Mouse (Mus musculus): Measurements from ENCODE around the gene Slc13a3. TPM values are rescaled to one million over a fixed set of nuclear protein-coding genes. Genes with fewer than 3 reads are reported as not detected.

Slc13a3 gene
- polyA plus RNA-seq, 1 experiment from 2014 or later = 0.29 TPM

- Histone ChIP-seq H3K36me3 (ENCODE audit: control insufficient read depth, insufficient read depth, low read length) (no peaks in the 10 kb centered on the region), H3K27ac (ENCODE audit: low read depth, low read length) (peak overlapping the region; percentile 35; the same call in 1 of the 2 replicates), H3K9ac (ENCODE audit: low read depth, low read length) (no peak overlapping the region), H3K27me3 (ENCODE audit: control insufficient read depth, insufficient read depth, low read length) (no peaks in the 10 kb centered on the region), H3K4me2 (peak overlapping the region; percentile 22; the same call in 1 of the 2 replicates), H3K4me1 (ENCODE audit: control insufficient read depth, insufficient read depth, low read length) (peaks cover 13% of the 10 kb centered on the region; the same call in 1 of the 2 replicates), H3K4me3 (ENCODE audit: low read depth, low read length) (no peak overlapping the region), H3K9me3 (replicated peaks; ENCODE audit: control insufficient read depth, low read length) (no peaks in the 10 kb centered on the region)
- 48% methylated on average over 20 of the region's 20 CpGs for WGBS (ENCODE audit: insufficient replicate concordance)
- no peak for ATAC-seq (replicated peaks; ENCODE audit: insufficient number of reproducible peaks, low FRiP score, low TSS enrichment)
Observed at GRCm38 (mm10) chr2:165396831-165397501, 76.1 kb downstream of the Slc13a3 start.

GRCm38 (mm10) chr2:165392156-165392555, 80.9 kb downstream of the Slc13a3 start:
- Histone ChIP-seq H3K4me1 (ENCODE audit: control insufficient read depth, insufficient read depth, low read length) (peaks cover 4% of the 10 kb centered on the region), H3K4me2 (no peak overlapping the region), H3K9ac (ENCODE audit: low read depth, low read length) (no peak overlapping the region), H3K36me3 (ENCODE audit: control insufficient read depth, insufficient read depth, low read length) (no peaks in the 10 kb centered on the region), H3K4me3 (ENCODE audit: low read depth, low read length) (no peak overlapping the region), H3K27me3 (ENCODE audit: control insufficient read depth, insufficient read depth, low read length) (no peaks in the 10 kb centered on the region), H3K9me3 (replicated peaks; ENCODE audit: control insufficient read depth, low read length) (no peaks in the 10 kb centered on the region), H3K27ac (ENCODE audit: low read depth, low read length) (no peak overlapping the region)
- ATAC-seq (replicated peaks; ENCODE audit: insufficient number of reproducible peaks, low FRiP score, low TSS enrichment) = no peak
- WGBS (ENCODE audit: insufficient replicate concordance) = 85% methylated on average over 4 of the region's 4 CpGs

- Histone ChIP-seq H3K27ac (ENCODE audit: low read depth, low read length) (no peak overlapping the region), H3K27me3 (ENCODE audit: control insufficient read depth, insufficient read depth, low read length) (no peaks in the 10 kb centered on the region), H3K9ac (ENCODE audit: low read depth, low read length) (no peak overlapping the region), H3K9me3 (replicated peaks; ENCODE audit: control insufficient read depth, low read length) (no peaks in the 10 kb centered on the region), H3K4me3 (ENCODE audit: low read depth, low read length) (no peak overlapping the region), H3K4me1 (ENCODE audit: control insufficient read depth, insufficient read depth, low read length) (peaks cover 7% of the 10 kb centered on the region), H3K4me2 (no peak overlapping the region), H3K36me3 (ENCODE audit: control insufficient read depth, insufficient read depth, low read length) (peaks cover 3% of the 10 kb centered on the region; the same call in 1 of the 2 replicates)
- no peak for ATAC-seq (replicated peaks; ENCODE audit: insufficient number of reproducible peaks, low FRiP score, low TSS enrichment)
- 16% methylated on average over 8 of the region's 8 CpGs for WGBS (ENCODE audit: insufficient replicate concordance)
Observed at GRCm38 (mm10) chr2:165391561-165391960, 81.5 kb downstream of the Slc13a3 start.

- Histone ChIP-seq H3K27me3 (ENCODE audit: control insufficient read depth, insufficient read depth, low read length) (no peaks in the 10 kb centered on the region), H3K9ac (ENCODE audit: low read depth, low read length) (no peak overlapping the region), H3K9me3 (replicated peaks; ENCODE audit: control insufficient read depth, low read length) (no peaks in the 10 kb centered on the region), H3K4me1 (ENCODE audit: control insufficient read depth, insufficient read depth, low read length) (peaks cover 12% of the 10 kb centered on the region), H3K27ac (ENCODE audit: low read depth, low read length) (no peak overlapping the region), H3K36me3 (ENCODE audit: control insufficient read depth, insufficient read depth, low read length) (peaks cover 18% of the 10 kb centered on the region), H3K4me2 (no peak overlapping the region), H3K4me3 (ENCODE audit: low read depth, low read length) (no peak overlapping the region)
- WGBS (ENCODE audit: insufficient replicate concordance) = 74% methylated on average over 6 of the region's 6 CpGs
- ATAC-seq (replicated peaks; ENCODE audit: insufficient number of reproducible peaks, low FRiP score, low TSS enrichment) = no peak
Observed at GRCm38 (mm10) chr2:165389299-165389952, 83.6 kb downstream of the Slc13a3 start.

DNA sequence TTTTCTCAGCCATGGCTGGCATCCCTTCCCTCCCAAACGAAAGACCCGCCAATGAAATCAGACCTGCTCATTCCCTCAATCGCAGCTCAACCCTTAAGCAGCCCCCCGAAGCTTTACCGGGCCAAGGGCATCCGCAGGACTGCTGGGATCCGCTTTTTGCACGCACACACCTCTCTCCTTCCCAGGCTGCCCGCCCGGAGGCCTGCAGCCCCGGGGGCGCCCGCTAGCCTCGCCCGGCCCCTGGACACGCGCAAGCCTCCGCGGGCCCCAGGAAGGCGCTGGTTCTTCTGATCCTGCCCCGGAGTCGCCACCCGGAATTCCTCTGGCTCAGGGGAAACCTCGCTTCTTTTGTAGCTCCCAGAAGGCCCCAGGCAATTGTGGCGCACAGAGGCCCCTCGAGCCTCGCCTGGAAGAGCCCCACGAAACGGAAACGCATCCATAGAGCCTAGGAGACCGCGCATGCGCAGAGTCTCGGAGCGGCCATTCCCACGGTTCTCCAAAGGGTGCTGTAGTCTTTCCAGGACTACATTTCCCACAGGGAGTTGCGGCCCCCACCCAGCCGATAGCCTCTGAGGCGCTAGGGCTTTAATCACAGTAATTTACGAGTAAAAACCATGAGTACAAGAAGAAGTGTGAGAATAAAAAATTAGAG, 85.1 kb downstream of the Slc13a3 start, which contains the start of gene Zfp334:
TSS of gene Zfp334 (minus strand) at position 416 of the 652 bp plus-strand sequence.
- H3K4me2 ChIP-seq = peak within 1 kb of the TSS; percentile 78
- peaks cover 33% of the 10 kb centered on the region for H3K36me3 ChIP-seq (ENCODE audit: control insufficient read depth, insufficient read depth, low read length)
- peak within 1 kb of the TSS; percentile 94 for H3K9ac ChIP-seq (ENCODE audit: low read depth, low read length)
- no peaks in the 10 kb centered on the region for H3K9me3 ChIP-seq (replicated peaks; ENCODE audit: control insufficient read depth, low read length)
- WGBS (ENCODE audit: insufficient replicate concordance) = under 1% methylated on average over 40 of the region's 40 CpGs
- peak; percentile 87 for ATAC-seq (replicated peaks; ENCODE audit: insufficient number of reproducible peaks, low FRiP score, low TSS enrichment)
- peak within 1 kb of the TSS; percentile 76 for H3K4me3 ChIP-seq (ENCODE audit: low read depth, low read length)
- no peaks in the 10 kb centered on the region for H3K27me3 ChIP-seq (ENCODE audit: control insufficient read depth, insufficient read depth, low read length)
- peak within 1 kb of the TSS; percentile 89 for H3K27ac ChIP-seq (ENCODE audit: low read depth, low read length)
- H3K4me1 ChIP-seq (ENCODE audit: control insufficient read depth, insufficient read depth, low read length) = peaks cover 12% of the 10 kb centered on the region

GRCm38 (mm10) chr2:165387370-165387769, 85.7 kb downstream of the Slc13a3 start:
- Histone ChIP-seq H3K4me3 (ENCODE audit: low read depth, low read length) (peak overlapping the region; percentile 76), H3K9ac (ENCODE audit: low read depth, low read length) (peak overlapping the region; percentile 94), H3K36me3 (ENCODE audit: control insufficient read depth, insufficient read depth, low read length) (peaks cover 39% of the 10 kb centered on the region), H3K27ac (ENCODE audit: low read depth, low read length) (peak overlapping the region; percentile 89), H3K9me3 (replicated peaks; ENCODE audit: control insufficient read depth, low read length) (no peaks in the 10 kb centered on the region), H3K4me2 (peak overlapping the region; percentile 78), H3K4me1 (ENCODE audit: control insufficient read depth, insufficient read depth, low read length) (peaks cover 12% of the 10 kb centered on the region), H3K27me3 (ENCODE audit: control insufficient read depth, insufficient read depth, low read length) (no peaks in the 10 kb centered on the region)
- ATAC-seq (replicated peaks; ENCODE audit: insufficient number of reproducible peaks, low FRiP score, low TSS enrichment) = no peak
- WGBS (ENCODE audit: insufficient replicate concordance) = 22% methylated on average over 4 of the region's 4 CpGs

DNA sequence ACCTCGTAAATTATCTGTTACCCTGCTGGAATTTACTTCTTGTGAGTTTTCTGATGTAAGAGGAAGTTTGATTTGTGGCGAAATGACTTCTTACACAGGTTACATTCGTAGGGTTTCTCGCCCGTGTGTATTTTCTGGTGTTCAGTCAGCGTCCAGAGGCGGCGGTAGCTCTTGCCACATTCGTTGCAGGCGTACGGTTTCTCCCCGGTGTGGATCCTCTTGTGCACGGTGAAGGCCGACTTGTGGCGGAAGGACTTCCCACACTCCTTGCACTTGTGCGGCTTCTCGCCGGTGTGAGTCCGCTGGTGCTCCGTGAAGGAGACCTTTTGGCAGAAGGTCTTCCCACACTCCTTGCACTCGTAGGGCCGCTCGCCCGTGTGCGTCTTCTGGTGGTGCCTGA, 93.0 kb downstream of the Slc13a3 start:
- H3K9me3 ChIP-seq (replicated peaks; ENCODE audit: control insufficient read depth, low read length) = peaks cover 15% of the 10 kb centered on the region
- no peak for ATAC-seq (replicated peaks; ENCODE audit: insufficient number of reproducible peaks, low FRiP score, low TSS enrichment)
- WGBS (ENCODE audit: insufficient replicate concordance) = 95% methylated on average over 25 of the region's 25 CpGs

DNA sequence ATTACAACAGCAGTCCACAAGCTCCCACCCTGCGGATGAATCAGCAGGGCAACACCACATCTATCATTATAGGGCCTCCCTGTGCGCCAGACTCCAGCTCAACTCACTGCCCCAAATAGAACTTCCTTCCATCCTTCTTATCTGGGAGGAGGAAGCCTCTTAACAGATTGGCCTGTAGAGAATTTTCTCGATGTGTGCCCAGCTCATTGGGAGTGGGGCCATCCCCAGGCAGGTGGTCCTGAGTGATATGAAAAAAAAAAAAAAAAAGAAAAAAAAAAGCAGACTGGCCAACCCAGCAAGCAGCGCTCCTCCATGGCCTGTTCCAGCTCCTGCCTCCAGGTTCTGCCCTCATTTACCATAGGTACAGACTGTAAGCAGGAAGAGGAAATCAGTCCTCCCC, 97.0 kb downstream of the Slc13a3 start:
- Histone ChIP-seq H3K9me3 (replicated peaks; ENCODE audit: control insufficient read depth, low read length) (peaks cover 8% of the 10 kb centered on the region), H3K27me3 (ENCODE audit: control insufficient read depth, insufficient read depth, low read length) (no peaks in the 10 kb centered on the region), H3K4me3 (ENCODE audit: low read depth, low read length) (no peak overlapping the region), H3K36me3 (ENCODE audit: control insufficient read depth, insufficient read depth, low read length) (peaks cover 32% of the 10 kb centered on the region), H3K27ac (ENCODE audit: low read depth, low read length) (no peak overlapping the region), H3K9ac (ENCODE audit: low read depth, low read length) (no peak overlapping the region), H3K4me2 (no peak overlapping the region), H3K4me1 (ENCODE audit: control insufficient read depth, insufficient read depth, low read length) (no peaks in the 10 kb centered on the region)
- ATAC-seq (replicated peaks; ENCODE audit: insufficient number of reproducible peaks, low FRiP score, low TSS enrichment) = no peak
- 38% methylated on average over 4 of the region's 4 CpGs for WGBS (ENCODE audit: insufficient replicate concordance)

More for the DNA sequence above, 93.0 kb downstream of the Slc13a3 start:
- no peak overlapping the region for H3K4me3 ChIP-seq (ENCODE audit: low read depth, low read length)
- no peaks in the 10 kb centered on the region for H3K27me3 ChIP-seq (ENCODE audit: control insufficient read depth, insufficient read depth, low read length)
- H3K9ac ChIP-seq (ENCODE audit: low read depth, low read length) = no peak overlapping the region
- H3K27ac ChIP-seq (ENCODE audit: low read depth, low read length) = no peak overlapping the region
- H3K4me1 ChIP-seq (ENCODE audit: control insufficient read depth, insufficient read depth, low read length) = no peaks in the 10 kb centered on the region
- peaks cover 66% of the 10 kb centered on the region for H3K36me3 ChIP-seq (ENCODE audit: control insufficient read depth, insufficient read depth, low read length)
- H3K4me2 ChIP-seq = no peak overlapping the region
